Mouse (Mus musculus): ENCODE results near the gene Zscan2. TPM values are rescaled to one million over a fixed set of nuclear protein-coding genes. Genes with fewer than 3 reads are reported as not detected.

The Zscan2 gene
- polyA plus RNA-seq, 1 experiment from 2014 or later = 1.4 TPM

- Histone ChIP-seq H3K36me3 (ENCODE audit: control insufficient read depth, insufficient read depth, low read length) (peaks cover 25% of the 10 kb centered on the region), H3K27me3 (replicated peaks; ENCODE audit: control insufficient read depth, insufficient read depth, low read length) (no peaks in the 10 kb centered on the region), H3K27ac (ENCODE audit: low read depth, low read length) (no peak overlapping the region), H3K4me3 (ENCODE audit: low read depth, low read length) (no peak overlapping the region), H3K9me3 (ENCODE audit: control insufficient read depth, low read length) (no peaks in the 10 kb centered on the region), H3K9ac (ENCODE audit: low read depth, low read length) (no peak overlapping the region), H3K4me2 (no peak overlapping the region), H3K4me1 (replicated peaks; ENCODE audit: control insufficient read depth, insufficient read depth, low read length) (no peaks in the 10 kb centered on the region)
- ATAC-seq (replicated peaks; ENCODE audit: low FRiP score) = no peak
- DNase-seq (ENCODE audit: low spot score) = no peak
- 83% methylated on average over 8 of the region's 8 CpGs for WGBS
These were observed 51.8 kb downstream of the Zscan2 start for GRCm38 (mm10) chr7:80912496-80912895.

DNA sequence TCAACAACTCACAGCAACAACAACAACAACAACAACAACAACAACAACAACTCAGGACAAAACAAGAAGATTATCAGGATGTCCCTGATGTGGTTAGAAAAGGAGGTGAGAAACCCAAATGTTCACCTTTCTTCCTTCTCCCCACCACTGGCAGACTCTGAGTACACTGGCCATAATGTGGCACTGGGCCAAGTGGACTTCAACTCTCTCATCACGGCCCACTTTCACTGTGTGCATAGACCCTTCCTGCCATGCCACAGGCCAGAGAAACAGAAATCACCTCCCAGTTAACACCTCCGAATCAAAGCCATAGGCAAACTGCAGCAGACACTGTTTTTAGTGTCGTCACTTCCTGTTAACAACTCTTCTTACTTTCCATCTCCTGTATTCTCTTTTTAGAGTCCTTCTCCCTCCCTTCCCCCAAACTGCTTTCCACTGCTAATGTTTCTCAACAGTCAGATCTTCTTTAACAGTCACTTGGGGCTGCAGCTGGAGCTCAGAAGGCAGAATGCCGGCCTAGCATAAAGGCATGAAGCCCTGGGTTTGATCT lies 57.3 kb downstream of the Zscan2 start:
- 81% methylated on average over 4 of the region's 4 CpGs for WGBS
- ATAC-seq (replicated peaks; ENCODE audit: low FRiP score) (no peak), DNase-seq (ENCODE audit: low spot score) (no peak)
- Histone ChIP-seq H3K9ac (ENCODE audit: low read depth, low read length) (no peak overlapping the region), H3K4me3 (ENCODE audit: low read depth, low read length) (no peak overlapping the region), H3K27ac (ENCODE audit: low read depth, low read length) (no peak overlapping the region), H3K36me3 (ENCODE audit: control insufficient read depth, insufficient read depth, low read length) (peaks cover 31% of the 10 kb centered on the region), H3K27me3 (replicated peaks; ENCODE audit: control insufficient read depth, insufficient read depth, low read length) (no peaks in the 10 kb centered on the region), H3K4me2 (no peak overlapping the region), H3K9me3 (ENCODE audit: control insufficient read depth, low read length) (no peaks in the 10 kb centered on the region), H3K4me1 (replicated peaks; ENCODE audit: control insufficient read depth, insufficient read depth, low read length) (no peaks in the 10 kb centered on the region)

GRCm38 (mm10) chr7:80918982-80919646 lies 58.4 kb downstream of the Zscan2 start:
- ATAC-seq (replicated peaks; ENCODE audit: low FRiP score) = no peak
- H3K4me3 ChIP-seq (ENCODE audit: low read depth, low read length) = no peak overlapping the region
- no peaks in the 10 kb centered on the region for H3K9me3 ChIP-seq (ENCODE audit: control insufficient read depth, low read length)
- no peak overlapping the region for H3K9ac ChIP-seq (ENCODE audit: low read depth, low read length)
- no peaks in the 10 kb centered on the region for H3K27me3 ChIP-seq (replicated peaks; ENCODE audit: control insufficient read depth, insufficient read depth, low read length)
- H3K36me3 ChIP-seq (ENCODE audit: control insufficient read depth, insufficient read depth, low read length) = peaks cover 31% of the 10 kb centered on the region
- no peaks in the 10 kb centered on the region for H3K4me1 ChIP-seq (replicated peaks; ENCODE audit: control insufficient read depth, insufficient read depth, low read length)
- no peak overlapping the region for H3K27ac ChIP-seq (ENCODE audit: low read depth, low read length)
- H3K4me2 ChIP-seq = 0 out of 2 replicates have a peak overlapping the region, but pooled peaks have one; percentile 4
- DNase-seq (ENCODE audit: low spot score) = no peak
- WGBS = 46% methylated on average over 8 of the region's 8 CpGs

DNA sequence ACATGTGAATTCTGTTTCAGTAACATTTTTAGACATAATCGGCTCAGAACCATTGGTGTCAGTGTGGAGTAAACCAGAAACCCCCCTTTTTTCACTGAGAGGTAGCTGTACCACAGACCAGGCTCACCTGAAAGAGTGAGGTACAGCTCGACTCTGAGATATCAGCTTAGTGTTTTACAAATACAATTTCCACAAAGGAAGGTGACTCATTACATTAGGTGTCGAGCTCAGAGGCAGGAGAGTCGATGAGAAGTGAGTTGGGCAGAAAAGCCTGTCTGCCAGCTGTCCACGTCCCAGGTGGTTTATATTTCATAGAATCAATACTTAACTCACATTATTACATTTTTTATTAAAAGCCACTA lies 58.9 kb downstream of the Zscan2 start:
- Histone ChIP-seq H3K4me1 (replicated peaks; ENCODE audit: control insufficient read depth, insufficient read depth, low read length) (no peaks in the 10 kb centered on the region), H3K27ac (ENCODE audit: low read depth, low read length) (no peak overlapping the region), H3K4me2 (no peak overlapping the region), H3K36me3 (ENCODE audit: control insufficient read depth, insufficient read depth, low read length) (peaks cover 29% of the 10 kb centered on the region), H3K9ac (ENCODE audit: low read depth, low read length) (no peak overlapping the region), H3K9me3 (ENCODE audit: control insufficient read depth, low read length) (no peaks in the 10 kb centered on the region), H3K27me3 (replicated peaks; ENCODE audit: control insufficient read depth, insufficient read depth, low read length) (no peaks in the 10 kb centered on the region), H3K4me3 (ENCODE audit: low read depth, low read length) (no peak overlapping the region)
- WGBS = 83% methylated on average over 5 of the region's 5 CpGs
- ATAC-seq (replicated peaks; ENCODE audit: low FRiP score) = no peak
- DNase-seq (ENCODE audit: low spot score) = no peak

DNA sequence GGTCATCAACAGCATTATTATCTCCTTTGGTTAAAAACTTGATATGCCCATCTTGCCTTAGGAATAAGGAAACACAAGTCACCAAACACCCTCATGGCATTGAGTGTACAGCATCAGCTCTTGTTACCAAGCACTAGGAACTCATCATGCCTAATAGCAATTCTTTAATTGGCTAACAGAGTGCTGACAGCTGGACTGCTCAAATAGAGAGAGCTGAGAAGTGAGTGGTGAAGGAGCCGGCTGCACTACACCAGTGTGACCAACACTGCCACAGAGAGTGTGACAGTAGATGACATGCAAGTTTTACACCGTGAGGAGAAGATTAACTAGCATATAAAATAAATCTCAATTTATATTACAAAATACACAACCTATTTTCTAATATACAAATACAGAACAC lies 62.4 kb downstream of the Zscan2 start:
- no peaks in the 10 kb centered on the region for H3K27me3 ChIP-seq (replicated peaks; ENCODE audit: control insufficient read depth, insufficient read depth, low read length)
- H3K9me3 ChIP-seq (ENCODE audit: control insufficient read depth, low read length) = no peaks in the 10 kb centered on the region
- WGBS = 93% methylated on average over 2 of the region's 2 CpGs
- no peak for ATAC-seq (replicated peaks; ENCODE audit: low FRiP score)
- H3K4me1 ChIP-seq (replicated peaks; ENCODE audit: control insufficient read depth, insufficient read depth, low read length) = no peaks in the 10 kb centered on the region
- H3K27ac ChIP-seq (ENCODE audit: low read depth, low read length) = no peak overlapping the region
- no peak overlapping the region for H3K4me2 ChIP-seq
- H3K9ac ChIP-seq (ENCODE audit: low read depth, low read length) = no peak overlapping the region
- H3K36me3 ChIP-seq (ENCODE audit: control insufficient read depth, insufficient read depth, low read length) = peaks cover 20% of the 10 kb centered on the region
- no peak overlapping the region for H3K4me3 ChIP-seq (ENCODE audit: low read depth, low read length)
- no peak for DNase-seq (ENCODE audit: low spot score)

Other genes starting within 250 kb of the Zscan2 start
- 13.1 and 16.6 TPM in 2 replicates for gene Crtc3, start 172.0 kb upstream of the Zscan2 start, polyA plus RNA-seq (2014; fragmentation: Nextera tagmentation; extraction: Ambion mirVana)
- gene Iqgap1, start 34.9 kb upstream of the Zscan2 start, polyA plus RNA-seq (2014; fragmentation: Nextera tagmentation; extraction: Ambion mirVana) = 28.2 and 30.6 TPM in 2 replicates
- gene Wdr73, start 40.3 kb downstream of the Zscan2 start, polyA plus RNA-seq (2014; fragmentation: Nextera tagmentation; extraction: Ambion mirVana) = 42.8 and 44.0 TPM in 2 replicates
- 2.4 and 3.4 TPM in 2 replicates for gene Nmb, start 44.2 kb downstream of the Zscan2 start, polyA plus RNA-seq (2014; fragmentation: Nextera tagmentation; extraction: Ambion mirVana)
- gene Sec11a, start 86.9 kb downstream of the Zscan2 start, polyA plus RNA-seq (2014; fragmentation: Nextera tagmentation; extraction: Ambion mirVana) = 180 and 200 TPM in 2 replicates
- gene Zfp592, start 132.8 kb downstream of the Zscan2 start, polyA plus RNA-seq (2014; fragmentation: Nextera tagmentation; extraction: Ambion mirVana) = 20.9 and 26.2 TPM in 2 replicates
- gene Alpk3, start 196.7 kb downstream of the Zscan2 start, polyA plus RNA-seq (2014; fragmentation: Nextera tagmentation; extraction: Ambion mirVana) = 0.16 and 0.33 TPM in 2 replicates